Mouse (Mus musculus) neural tube, embryonic 14.5 days (tissue): ENCODE results near the gene Crybg2. TPM values are rescaled to one million over a fixed set of nuclear protein-coding genes. Genes with fewer than 3 reads are reported as not detected.

Experiments used
- ATAC-seq: fragments of 200-750 bp; cut with Nextera tagmentation; 2 replicates; pipeline ENCODE4 v1.8.0; 2017; ENCODE audit warnings: low read depth, mild to moderate bottlenecking, moderate TSS enrichment, moderate library complexity
- H3K27ac ChIP-seq: fragments of 300-500 bp; sonication (generic); 2 replicates; pipeline ENCODE4 v1.5.1; 2014; ENCODE audit warnings: low read depth, mild to moderate bottlenecking, control low read depth, low read length, moderate library complexity, mixed read lengths
- H3K27me3 ChIP-seq: fragments of 300-500 bp; sonication (generic); 2 replicates; pipeline ENCODE4 v1.6.1; 2014; ENCODE audit warnings: low read length; ENCODE audit not compliant: control insufficient read depth, insufficient read depth
- H3K36me3 ChIP-seq: fragments of 300-500 bp; sonication (generic); 2 replicates; pipeline ENCODE4 v1.6.1; 2014; ENCODE audit warnings: low read length, mixed read lengths; ENCODE audit not compliant: control insufficient read depth, insufficient read depth
- H3K4me1 ChIP-seq: fragments of 300-500 bp; sonication (generic); 2 replicates; pipeline ENCODE4 v1.6.1; 2014; ENCODE audit warnings: low read length; ENCODE audit not compliant: control insufficient read depth, insufficient read depth
- H3K4me2 ChIP-seq: fragments of 300-500 bp; sonication (generic); 2 replicates; pipeline ENCODE4 v1.6.1; 2014; ENCODE audit warnings: mild to moderate bottlenecking, low read depth, low read length, control low read depth
- H3K4me3 ChIP-seq: fragments of 300-500 bp; sonication (generic); 2 replicates; pipeline ENCODE4 v1.5.1; 2014; ENCODE audit warnings: low read depth, low read length, control low read depth, mixed read lengths
- H3K9ac ChIP-seq: fragments of 300-500 bp; sonication (generic); replicated peaks from 2 replicates; pipeline ENCODE4 v1.6.1; 2014; ENCODE audit warnings: low read depth, mild to moderate bottlenecking, control low read depth, low read length, mixed read lengths
- H3K9me3 ChIP-seq: fragments of 300-500 bp; sonication (generic); 2 replicates; pipeline ENCODE4 v1.6.1; 2016; ENCODE audit warnings: low read length; ENCODE audit not compliant: control insufficient read depth
- WGBS: fragments of 180-500 bp; shearing (Covaris S2); extraction: QIAGEN DNeasy Blood & Tissue Kit; methylation state at CpG from one replicate; pipeline ENCODE4 v1.1.7; 2014; 5-methylcytosine and 5-hydroxymethylcytosine counted together
- polyA plus RNA-seq: library from polyadenylated mRNA; unstranded; fragments of >200 nt; fragmentation: Nextera tagmentation; extraction: Ambion mirVana; gene quantifications from 2 replicates; pipeline ENCODE4 v1.2.1, GENCODE M21; 2014

Crybg2 gene
- polyA plus RNA-seq, 1 experiment from 2014 or later: 2.9 TPM

- 84% methylated on average over 7 of the region's 7 CpGs for WGBS
Measured at GRCm38 (mm10) chr4:134067833-134068544, 7.4 kb downstream of the Crybg2 start.

GRCm38 (mm10) chr4:134068793-134069580 lies 8.4 kb downstream of the Crybg2 start:
- no peak for ATAC-seq
- 89% methylated on average over 4 of the region's 4 CpGs for WGBS
- H3K9ac ChIP-seq: no peak overlapping the region
- H3K27ac ChIP-seq: no peak overlapping the region
- no peak overlapping the region for H3K4me2 ChIP-seq
- H3K9me3 ChIP-seq: no peaks in the 10 kb centered on the region
- no peaks in the 10 kb centered on the region for H3K36me3 ChIP-seq
- no peak overlapping the region for H3K4me3 ChIP-seq
- H3K4me1 ChIP-seq: no peaks in the 10 kb centered on the region
- H3K27me3 ChIP-seq: no peaks in the 10 kb centered on the region

More at GRCm38 (mm10) chr4:134067833-134068544, 7.4 kb downstream of the Crybg2 start:
- Histone ChIP-seq H3K27me3 (no peaks in the 10 kb centered on the region), H3K36me3 (no peaks in the 10 kb centered on the region), H3K27ac (no peak overlapping the region), H3K9me3 (no peaks in the 10 kb centered on the region), H3K4me3 (no peak overlapping the region), H3K4me1 (no peaks in the 10 kb centered on the region), H3K9ac (no peak overlapping the region), H3K4me2 (no peak overlapping the region)
- no peak for ATAC-seq

GRCm38 (mm10) chr4:134078694-134079093 lies 18.1 kb downstream of the Crybg2 start:
- Histone ChIP-seq H3K27me3 (peaks cover 10% of the 10 kb centered on the region), H3K27ac (no peak overlapping the region), H3K9me3 (no peaks in the 10 kb centered on the region), H3K4me1 (0 out of 2 replicates have a peak, but pooled peaks cover 5% of the 10 kb centered on the region), H3K4me3 (no peak overlapping the region), H3K4me2 (no peak overlapping the region), H3K36me3 (no peaks in the 10 kb centered on the region), H3K9ac (no peak overlapping the region)
- WGBS: 23% methylated on average over 3 of the region's 3 CpGs
- peak; percentile 51; the same call in 1 of the 2 replicates for ATAC-seq

- Histone ChIP-seq H3K4me3 (no peak overlapping the region), H3K4me2 (no peak overlapping the region), H3K27ac (no peak overlapping the region), H3K9ac (no peak overlapping the region), H3K9me3 (no peaks in the 10 kb centered on the region), H3K36me3 (no peaks in the 10 kb centered on the region), H3K27me3 (peaks cover 10% of the 10 kb centered on the region), H3K4me1 (0 out of 2 replicates have a peak, but pooled peaks cover 5% of the 10 kb centered on the region)
- no peak for ATAC-seq
- 83% methylated on average over 4 of the region's 4 CpGs for WGBS
Measured at GRCm38 (mm10) chr4:134080674-134081073, 20.1 kb downstream of the Crybg2 start.

- peak overlapping the region; percentile 37 for H3K4me3 ChIP-seq
- H3K9ac ChIP-seq: no peak overlapping the region
- H3K36me3 ChIP-seq: no peaks in the 10 kb centered on the region
- 1% methylated on average over 39 of the region's 41 CpGs for WGBS
- H3K27ac ChIP-seq: no peak overlapping the region
- H3K9me3 ChIP-seq: no peaks in the 10 kb centered on the region
- peak; percentile 73 for ATAC-seq
- H3K27me3 ChIP-seq: peaks cover 10% of the 10 kb centered on the region
- H3K4me1 ChIP-seq: 0 out of 2 replicates have a peak, but pooled peaks cover 5% of the 10 kb centered on the region
- H3K4me2 ChIP-seq: peak overlapping the region; percentile 70
Measured at GRCm38 (mm10) chr4:134081730-134082386, 21.2 kb downstream of the Crybg2 start.

GRCm38 (mm10) chr4:134082460-134082859 lies 21.8 kb downstream of the Crybg2 start:
- no peak for ATAC-seq
- 10% methylated on average over 7 of the region's 7 CpGs for WGBS
- no peaks in the 10 kb centered on the region for H3K9me3 ChIP-seq
- H3K4me1 ChIP-seq: 0 out of 2 replicates have a peak, but pooled peaks cover 5% of the 10 kb centered on the region
- peak overlapping the region; percentile 37 for H3K4me3 ChIP-seq
- H3K36me3 ChIP-seq: no peaks in the 10 kb centered on the region
- H3K9ac ChIP-seq: no peak overlapping the region
- H3K27me3 ChIP-seq: peaks cover 10% of the 10 kb centered on the region
- no peak overlapping the region for H3K27ac ChIP-seq
- H3K4me2 ChIP-seq: peak overlapping the region; percentile 70

- no peak overlapping the region for H3K4me3 ChIP-seq
- H3K4me2 ChIP-seq: no peak overlapping the region
- H3K9me3 ChIP-seq: no peaks in the 10 kb centered on the region
- ATAC-seq: no peak
- H3K27ac ChIP-seq: no peak overlapping the region
- H3K4me1 ChIP-seq: 0 out of 2 replicates have a peak, but pooled peaks cover 5% of the 10 kb centered on the region
- no peaks in the 10 kb centered on the region for H3K36me3 ChIP-seq
- no peak overlapping the region for H3K9ac ChIP-seq
- peaks cover 10% of the 10 kb centered on the region for H3K27me3 ChIP-seq
- WGBS: 91% methylated on average over 4 of the region's 4 CpGs
Measured at GRCm38 (mm10) chr4:134084999-134085398, 24.4 kb downstream of the Crybg2 start.

- no peaks in the 10 kb centered on the region for H3K36me3 ChIP-seq
- no peak overlapping the region for H3K4me2 ChIP-seq
- H3K9ac ChIP-seq: 0 out of 2 replicates have a peak overlapping the region, but pooled peaks have one; percentile 25
- H3K27me3 ChIP-seq: peaks cover 2% of the 10 kb centered on the region; the same call in 1 of the 2 replicates
- no peak overlapping the region for H3K4me3 ChIP-seq
- H3K27ac ChIP-seq: no peak overlapping the region
- no peaks in the 10 kb centered on the region for H3K4me1 ChIP-seq
- peak; percentile 51; the same call in 1 of the 2 replicates for ATAC-seq
- no peaks in the 10 kb centered on the region for H3K9me3 ChIP-seq
- WGBS: 49% methylated on average over 7 of the region's 7 CpGs
Measured at GRCm38 (mm10) chr4:134087412-134087811, 26.8 kb downstream of the Crybg2 start.
